Mouse (Mus musculus) E14TG2a.4 (cell line): ENCODE results near the gene Dleu7.
A peak's percentile ranks its signal among the peaks of the same experiment; 100 is the strongest.

Experiments
- CTCF ChIP-seq: conservative IDR thresholded peaks from 2 replicates; pipeline ENCODE4 v1.5.1; 2014; ENCODE audit warnings: low read length
- POU5F1 ChIP-seq: IDR thresholded peaks from 2 replicates; pipeline ENCODE4 v1.6.1; 2014; ENCODE audit warnings: low read length, borderline replicate concordance

- TF ChIP-seq CTCF, result peak; percentile 43
- TF ChIP-seq POU5F1, result no peak
Observed at GRCm38 (mm10) chr14:62251999-62252398, 40.8 kb downstream of the Dleu7 start.
